Mouse (Mus musculus): Measurements from ENCODE around the gene Fntb. TPM values are rescaled to one million over a fixed set of nuclear protein-coding genes. Genes with fewer than 3 reads are reported as not detected.
"Not testable (repeated sequence)": the region's sequence is repeated elsewhere in the genome, so short reads cannot be mapped to it uniquely, and the experiment has no call there.

Fntb gene
- polyA plus RNA-seq, 1 experiment, result 23.8 TPM

DNA sequence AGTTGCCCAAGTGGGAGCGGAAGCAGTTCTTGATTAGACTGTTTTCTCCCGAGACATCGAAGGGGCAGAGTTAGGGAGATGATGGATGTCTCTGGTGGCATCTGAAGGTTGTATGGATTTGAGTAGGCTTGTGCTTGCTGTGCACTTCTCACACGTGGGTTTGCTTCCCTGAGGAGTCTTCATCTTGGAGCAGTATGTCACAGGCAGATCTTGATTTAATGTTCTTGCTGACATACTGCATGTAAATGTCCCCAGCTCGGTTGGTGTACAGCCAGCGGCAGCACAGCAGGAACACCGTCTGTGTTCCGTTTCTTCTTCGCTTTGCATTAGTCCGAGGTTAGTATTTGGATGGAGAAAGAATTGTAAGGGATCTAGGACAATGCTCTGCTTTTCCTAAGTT is 91.7 kb downstream of the Fntb start:
- no peaks in the 10 kb centered on the region for H3K79me2 ChIP-seq (ENCODE audit: control insufficient read depth, insufficient read depth)
- H3K4me2 ChIP-seq (ENCODE audit: low read depth), result no peak overlapping the region
- no peak overlapping the region for H3K4me3 ChIP-seq
- TF ChIP-seq E2F4 (IDR thresholded peaks at IDR 0.05; ENCODE audit: insufficient read depth), result no peak
- no peak for TF ChIP-seq SRF (IDR thresholded peaks at IDR 0.05; ENCODE audit: control insufficient read depth, insufficient read length, low read depth)
- TF ChIP-seq CEBPB (IDR thresholded peaks at IDR 0.05; ENCODE audit: insufficient read depth, poor library complexity, severe bottlenecking), result no peak
- no peak for TF ChIP-seq REST (IDR thresholded peaks at IDR 0.05; ENCODE audit: insufficient read depth, insufficient read length)
- no peak for TF ChIP-seq POLR2A (IDR thresholded peaks at IDR 0.05; ENCODE audit: insufficient read length, low read depth)
- TF ChIP-seq POLR2AphosphoS2 (IDR thresholded peaks at IDR 0.05; ENCODE audit: insufficient read length, low read depth), result no peak
- TF ChIP-seq USF1 (IDR thresholded peaks at IDR 0.05; ENCODE audit: low read depth), result no peak
- TF ChIP-seq MYOD1 (IDR thresholded peaks at IDR 0.05; ENCODE audit: control insufficient read depth in 1 of 3, insufficient read length in 2 of 3, low read depth in 2 of 3), result no peak
- TF ChIP-seq TCF3 (IDR thresholded peaks at IDR 0.05; ENCODE audit: insufficient read length, low read depth), result no peak
- no peak for TF ChIP-seq MYOG (IDR thresholded peaks at IDR 0.05; ENCODE audit: control insufficient read depth in 1 of 3, insufficient read depth in 1 of 3, insufficient read length in 2 of 3, low read depth in 2 of 3)
- TF ChIP-seq MAX (IDR thresholded peaks at IDR 0.05; ENCODE audit: low read depth), result no peak
- TF ChIP-seq TCF12 (IDR thresholded peaks at IDR 0.05; ENCODE audit: insufficient read depth, poor library complexity, severe bottlenecking), result no peak
- H3K36me3 ChIP-seq (ENCODE audit: control insufficient read depth, insufficient read depth), result no peaks in the 10 kb centered on the region
- H3ac ChIP-seq (ENCODE audit: control insufficient read depth, insufficient read length), result no peak overlapping the region
- no peaks in the 10 kb centered on the region for H3K27me3 ChIP-seq (ENCODE audit: control insufficient read depth, insufficient read depth, insufficient read length)

DNA sequence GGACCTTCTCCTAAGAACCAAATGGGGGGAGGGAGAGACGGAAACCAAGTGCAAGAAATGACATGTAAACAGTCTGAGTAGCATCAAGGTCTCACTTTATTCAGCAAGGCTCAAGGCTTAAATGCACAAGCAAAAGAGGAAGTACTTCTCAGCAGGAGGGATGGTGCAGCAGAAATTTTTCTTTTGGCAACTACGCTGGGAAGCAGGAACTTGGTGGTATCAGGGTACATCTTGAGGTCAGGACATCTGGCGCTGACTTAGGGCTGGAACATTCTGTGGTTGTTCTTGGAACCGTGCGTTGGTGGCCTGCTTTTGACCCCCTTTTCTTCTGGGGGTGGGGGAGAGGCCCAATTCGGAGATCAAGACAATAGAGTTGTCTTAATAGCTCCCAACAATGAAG is 93.4 kb downstream of the Fntb start:
- H3ac ChIP-seq (ENCODE audit: control insufficient read depth, insufficient read length); H3K36me3 ChIP-seq (ENCODE audit: control insufficient read depth, insufficient read depth); H3K4me2 ChIP-seq (ENCODE audit: low read depth); H3K79me2 ChIP-seq (ENCODE audit: control insufficient read depth, insufficient read depth); H3K27me3 ChIP-seq (ENCODE audit: control insufficient read depth, insufficient read depth, insufficient read length); H3K4me3 ChIP-seq: not testable (repeated sequence)

DNA sequence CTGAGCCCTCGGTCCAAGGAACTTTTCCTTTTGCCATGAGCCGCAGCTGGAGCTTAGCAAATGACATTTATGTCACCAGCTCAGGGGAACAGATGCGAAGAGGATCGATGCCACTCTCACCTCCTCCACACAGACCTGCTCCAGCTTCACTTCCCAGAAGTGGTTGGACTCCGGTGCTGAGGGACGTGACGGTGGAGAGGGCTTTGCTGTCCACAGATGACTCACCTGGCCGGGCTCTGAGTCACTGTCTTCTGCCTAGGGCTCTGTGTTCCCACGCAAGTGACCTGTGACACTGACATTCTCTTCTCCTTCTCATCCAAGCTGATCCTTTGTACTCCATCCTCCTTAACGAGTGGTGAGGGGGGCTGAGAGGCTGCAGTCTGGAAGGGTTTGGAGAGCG is 98.3 kb downstream of the Fntb start:
- TF ChIP-seq MYOD1 (IDR thresholded peaks at IDR 0.05; ENCODE audit: control insufficient read depth in 1 of 3, insufficient read length in 2 of 3, low read depth in 2 of 3) (peak in 1 of 3 experiments; percentile 17), MYOG (IDR thresholded peaks at IDR 0.05; ENCODE audit: control insufficient read depth in 1 of 3, insufficient read depth in 1 of 3, insufficient read length in 2 of 3, low read depth in 2 of 3) (no peak), MAX (IDR thresholded peaks at IDR 0.05; ENCODE audit: low read depth) (no peak), POLR2A (IDR thresholded peaks at IDR 0.05; ENCODE audit: insufficient read length, low read depth) (no peak)

DNA sequence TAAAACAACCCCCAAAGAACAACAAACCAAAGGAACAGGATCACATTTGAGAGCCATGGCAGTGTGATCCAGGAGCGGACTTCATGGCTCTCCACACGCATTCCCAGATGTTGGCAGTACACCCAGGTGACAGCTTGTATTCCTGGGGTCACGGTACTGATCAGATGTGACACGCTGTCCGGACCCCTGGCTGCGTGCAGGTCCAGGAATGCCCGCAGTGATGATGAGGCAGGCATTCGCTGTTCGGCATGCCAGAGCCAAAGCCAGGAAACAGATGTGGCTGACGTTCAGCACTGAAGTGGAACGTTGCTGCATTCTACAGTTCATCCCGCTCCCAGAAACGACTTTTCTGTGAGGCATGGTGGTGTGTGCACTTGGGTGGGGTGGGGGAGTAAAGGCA is 99.9 kb downstream of the Fntb start:
- no peaks in the 10 kb centered on the region for H3K36me3 ChIP-seq (ENCODE audit: control insufficient read depth, insufficient read depth)
- H3K27me3 ChIP-seq (ENCODE audit: control insufficient read depth, insufficient read depth, insufficient read length), result no peaks in the 10 kb centered on the region

More for the DNA sequence above, 98.3 kb downstream of the Fntb start:
- Histone ChIP-seq H3K36me3 (ENCODE audit: control insufficient read depth, insufficient read depth) (no peaks in the 10 kb centered on the region), H3K4me3 (no peak overlapping the region), H3K4me2 (ENCODE audit: low read depth) (peak overlapping the region; percentile 32), H3K27me3 (ENCODE audit: control insufficient read depth, insufficient read depth, insufficient read length) (no peaks in the 10 kb centered on the region), H3ac (ENCODE audit: control insufficient read depth, insufficient read length) (no peak overlapping the region), H3K79me2 (ENCODE audit: control insufficient read depth, insufficient read depth) (no peaks in the 10 kb centered on the region)

DNA sequence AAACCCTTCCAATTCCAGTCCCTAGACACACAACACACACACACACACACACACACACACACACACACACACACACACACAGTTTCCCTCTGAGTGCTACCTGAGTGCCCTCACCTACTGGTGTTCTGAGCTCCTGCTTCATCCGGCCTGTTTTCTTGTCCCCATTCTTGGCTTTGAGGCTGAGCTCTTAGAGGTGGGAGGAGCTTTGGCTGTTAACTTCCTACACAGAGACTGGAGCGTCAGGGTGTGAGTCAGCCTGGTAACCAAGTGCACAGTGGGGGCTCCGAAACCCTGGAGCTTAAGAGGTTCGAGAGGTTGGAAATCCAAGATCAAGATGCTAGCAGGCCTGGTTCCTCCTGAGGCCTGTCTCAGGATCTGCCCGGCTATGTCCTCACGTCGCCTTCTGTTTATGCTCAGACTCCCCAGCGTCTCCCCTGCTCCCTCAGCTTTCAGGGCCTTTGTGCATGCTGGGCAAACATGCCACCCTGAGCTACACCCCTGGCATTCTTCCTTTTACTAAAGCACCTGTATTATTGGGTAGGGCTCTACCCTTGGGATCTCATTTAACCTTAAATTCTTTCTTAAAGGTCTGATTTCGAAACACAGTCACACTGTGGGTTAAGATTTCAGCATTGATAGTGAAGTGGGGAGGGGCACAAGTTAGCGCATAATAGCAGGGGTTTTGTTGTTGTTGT is 102.3 kb downstream of the Fntb start:
- Histone ChIP-seq H3K36me3 (ENCODE audit: control insufficient read depth, insufficient read depth) (no peaks in the 10 kb centered on the region), H3K27me3 (ENCODE audit: control insufficient read depth, insufficient read depth, insufficient read length) (no peaks in the 10 kb centered on the region)
- TF ChIP-seq REST (IDR thresholded peaks at IDR 0.05; ENCODE audit: insufficient read depth, insufficient read length), result no peak
- no peak for TF ChIP-seq USF1 (IDR thresholded peaks at IDR 0.05; ENCODE audit: low read depth)
- TF ChIP-seq CEBPB (IDR thresholded peaks at IDR 0.05; ENCODE audit: insufficient read depth, poor library complexity, severe bottlenecking), result no peak
- no peak for TF ChIP-seq MYOD1 (IDR thresholded peaks at IDR 0.05; ENCODE audit: control insufficient read depth in 1 of 3, insufficient read length in 2 of 3, low read depth in 2 of 3)
- no peak for TF ChIP-seq POLR2AphosphoS2 (IDR thresholded peaks at IDR 0.05; ENCODE audit: insufficient read length, low read depth)
- TF ChIP-seq TCF12 (IDR thresholded peaks at IDR 0.05; ENCODE audit: insufficient read depth, poor library complexity, severe bottlenecking), result no peak
- no peak for TF ChIP-seq TCF3 (IDR thresholded peaks at IDR 0.05; ENCODE audit: insufficient read length, low read depth)
- no peak for TF ChIP-seq MYOG (IDR thresholded peaks at IDR 0.05; ENCODE audit: control insufficient read depth in 1 of 3, insufficient read depth in 1 of 3, insufficient read length in 2 of 3, low read depth in 2 of 3)
- no peak for TF ChIP-seq E2F4 (IDR thresholded peaks at IDR 0.05; ENCODE audit: insufficient read depth)
- no peak for TF ChIP-seq MAX (IDR thresholded peaks at IDR 0.05; ENCODE audit: low read depth)
- no peak for TF ChIP-seq SRF (IDR thresholded peaks at IDR 0.05; ENCODE audit: control insufficient read depth, insufficient read length, low read depth)
- no peak for TF ChIP-seq POLR2A (IDR thresholded peaks at IDR 0.05; ENCODE audit: insufficient read length, low read depth)

More for the DNA sequence above, 99.9 kb downstream of the Fntb start:
- Histone ChIP-seq H3K4me2 (ENCODE audit: low read depth) (no peak overlapping the region), H3K4me3 (no peak overlapping the region), H3ac (ENCODE audit: control insufficient read depth, insufficient read length) (no peak overlapping the region), H3K79me2 (ENCODE audit: control insufficient read depth, insufficient read depth) (no peaks in the 10 kb centered on the region)
- TF ChIP-seq TCF12 (IDR thresholded peaks at IDR 0.05; ENCODE audit: insufficient read depth, poor library complexity, severe bottlenecking) (no peak), SRF (IDR thresholded peaks at IDR 0.05; ENCODE audit: control insufficient read depth, insufficient read length, low read depth) (no peak), POLR2A (IDR thresholded peaks at IDR 0.05; ENCODE audit: insufficient read length, low read depth) (no peak), E2F4 (IDR thresholded peaks at IDR 0.05; ENCODE audit: insufficient read depth) (no peak), MYOG (IDR thresholded peaks at IDR 0.05; ENCODE audit: control insufficient read depth in 1 of 3, insufficient read depth in 1 of 3, insufficient read length in 2 of 3, low read depth in 2 of 3) (no peak), CEBPB (IDR thresholded peaks at IDR 0.05; ENCODE audit: insufficient read depth, poor library complexity, severe bottlenecking) (no peak), TCF3 (IDR thresholded peaks at IDR 0.05; ENCODE audit: insufficient read length, low read depth) (no peak), MAX (IDR thresholded peaks at IDR 0.05; ENCODE audit: low read depth) (no peak), USF1 (IDR thresholded peaks at IDR 0.05; ENCODE audit: low read depth) (no peak), POLR2AphosphoS2 (IDR thresholded peaks at IDR 0.05; ENCODE audit: insufficient read length, low read depth) (no peak), REST (IDR thresholded peaks at IDR 0.05; ENCODE audit: insufficient read depth, insufficient read length) (no peak), MYOD1 (IDR thresholded peaks at IDR 0.05; ENCODE audit: control insufficient read depth in 1 of 3, insufficient read length in 2 of 3, low read depth in 2 of 3) (no peak)

More for the DNA sequence above, 102.3 kb downstream of the Fntb start:
- no peak overlapping the region for H3K4me3 ChIP-seq
- no peaks in the 10 kb centered on the region for H3K79me2 ChIP-seq (ENCODE audit: control insufficient read depth, insufficient read depth)
- peak overlapping the region; percentile 34 for H3K4me2 ChIP-seq (ENCODE audit: low read depth)
- no peak overlapping the region for H3ac ChIP-seq (ENCODE audit: control insufficient read depth, insufficient read length)

All from myocyte (in vitro differentiated cells).